Mouse (Mus musculus): ENCODE data around the gene Hist1h3h.
"Not testable (repeated sequence)": the region's sequence is repeated elsewhere in the genome, so short reads cannot be mapped to it uniquely, and the experiment has no call there.

DNA sequence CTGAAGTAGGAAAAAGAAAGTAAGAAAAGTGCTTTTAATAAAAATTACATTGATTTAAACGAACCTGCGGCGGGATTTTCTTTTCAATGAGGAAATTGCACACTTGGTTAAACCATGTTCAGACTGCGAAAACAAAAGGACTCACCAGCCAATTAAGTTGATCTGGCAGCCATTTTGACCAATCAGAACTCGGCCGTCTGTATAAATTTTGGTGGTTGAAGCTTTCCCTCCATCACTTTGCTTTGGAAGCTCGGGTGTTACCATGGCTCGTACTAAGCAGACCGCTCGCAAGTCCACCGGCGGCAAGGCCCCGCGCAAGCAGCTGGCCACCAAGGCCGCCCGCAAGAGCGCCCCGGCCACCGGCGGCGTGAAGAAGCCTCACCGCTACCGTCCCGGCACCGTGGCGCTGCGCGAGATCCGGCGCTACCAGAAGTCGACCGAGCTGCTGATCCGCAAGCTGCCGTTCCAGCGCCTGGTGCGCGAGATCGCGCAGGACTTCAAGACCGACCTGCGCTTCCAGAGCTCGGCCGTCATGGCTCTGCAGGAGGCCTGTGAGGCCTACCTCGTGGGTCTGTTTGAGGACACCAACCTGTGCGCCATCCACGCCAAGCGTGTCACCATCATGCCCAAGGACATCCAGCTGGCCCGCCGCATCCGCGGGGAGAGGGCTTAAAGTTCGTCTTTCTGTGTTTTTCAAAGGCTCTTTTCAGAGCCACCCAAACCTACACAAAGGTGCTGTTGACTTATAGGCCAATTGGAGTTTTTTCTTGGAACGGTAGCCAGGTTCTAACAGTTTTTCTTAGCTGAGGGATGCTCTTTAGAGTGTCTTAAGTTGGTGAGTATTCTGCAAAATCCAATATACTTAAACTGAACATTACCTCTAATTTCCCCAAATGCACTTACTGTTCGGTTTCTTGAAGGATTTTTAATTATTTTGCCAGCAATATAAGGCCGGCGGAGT, at the start of gene Hist1h3h:
- TF ChIP-seq POLR2A (IDR thresholded peaks at IDR 0.05; ENCODE audit: low read depth, low read length); CTCF (conservative IDR thresholded peaks at IDR 0.05; ENCODE audit: insufficient read depth, insufficient read length, low read depth, low read length): not testable (repeated sequence)
